ENCODE assay signal across 9 mouse cellular contexts in the genomic region with DNA sequence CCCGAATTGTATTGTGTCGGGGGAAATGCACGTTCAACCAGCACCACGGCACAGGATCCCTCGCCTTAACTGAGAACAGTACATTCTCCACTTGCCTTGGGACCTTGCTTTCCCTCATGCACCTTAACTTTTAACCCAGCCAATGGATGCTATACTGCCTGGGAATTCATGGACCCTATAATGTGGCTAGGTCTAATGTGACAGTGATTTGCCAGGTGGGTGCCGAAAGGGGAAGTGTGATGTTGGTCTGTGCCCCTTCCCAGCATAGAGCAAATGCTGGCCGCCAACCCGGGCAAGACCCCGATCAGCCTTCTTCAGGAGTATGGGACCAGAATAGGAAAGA. TPM values are rescaled to one million over a fixed set of nuclear protein-coding genes. Genes with fewer than 3 reads are reported as not detected.
A peak's percentile ranks its signal among the peaks of the same experiment; 100 is the strongest.
DNase-seq lines count a peak whose midpoint lies in the region; ATAC-seq and TF ChIP-seq lines count a peak whose summit lies in the region.
"Had no signal": no experiment of that assay in that cellular context is flagged by ENCODE, and none has a peak within 500 bp of the region (broad histone marks: within the 10 kb centered on the region; RNA-seq: fewer than 3 reads in every experiment).

No protein-coding gene starts in this region.

- peak overlapping the region; percentile 95 for H3K4me3 ChIP-seq in erythroblast, embryonic 14.5 days (replicated peaks)
- peak overlapping the region; percentile 93 for H3K4me3 ChIP-seq in spleen, adult 2 months (ENCODE audit: extremely low read depth, insufficient read depth, insufficient read length)
- peak overlapping the region; percentile 77 for H3K4me3 ChIP-seq in liver, embryonic 11.5 days (ENCODE audit: low read depth, low read length)
- H3K4me3 ChIP-seq in stomach, embryonic 16.5 days (replicated peaks; ENCODE audit: low read length): peak overlapping the region; percentile 57

- peaks cover 15% of the 10 kb centered on the region for H3K27me3 ChIP-seq in erythroblast, embryonic 14.5 days (ENCODE audit: control insufficient read depth)
- no peaks in the 10 kb centered on the region for H3K27me3 ChIP-seq in spleen, adult 2 months (ENCODE audit: control insufficient read depth, insufficient read depth, low read length)
- H3K27me3 ChIP-seq in liver, embryonic 11.5 days (replicated peaks; ENCODE audit: control insufficient read depth, insufficient read depth, low read length): no peaks in the 10 kb centered on the region
- no peaks in the 10 kb centered on the region for H3K27me3 ChIP-seq in stomach, embryonic 16.5 days (ENCODE audit: control insufficient read depth, insufficient read depth, low read length)

- peaks cover 57% of the 10 kb centered on the region for H3K4me1 ChIP-seq in erythroblast, embryonic 14.5 days (ENCODE audit: control insufficient read depth)
- peaks cover 2% of the 10 kb centered on the region; the same call in 1 of the 2 replicates for H3K4me1 ChIP-seq in spleen, adult 2 months (ENCODE audit: control insufficient read depth, insufficient read depth, insufficient read length)
- H3K4me1 ChIP-seq in liver, embryonic 11.5 days (replicated peaks; ENCODE audit: control insufficient read depth, insufficient read depth, low read length): peaks cover 28% of the 10 kb centered on the region
- H3K4me1 ChIP-seq in stomach, embryonic 16.5 days (ENCODE audit: control insufficient read depth, insufficient read depth, low read length): peaks cover 28% of the 10 kb centered on the region

- peak overlapping the region; percentile 96 for H3K4me2 ChIP-seq in liver, embryonic 11.5 days
- peak overlapping the region; percentile 80 for H3K4me2 ChIP-seq in stomach, embryonic 16.5 days (ENCODE audit: low read depth, low read length)

- no peak; the same call in 1 of the 2 replicates for ATAC-seq in erythroblast, adult 5-6 weeks (replicated peaks; ENCODE audit: low FRiP score, poor library complexity, severe bottlenecking)
- ATAC-seq in liver, embryonic 11.5 days (replicated peaks; ENCODE audit: low FRiP score): no peak
- ATAC-seq in stomach, embryonic 16.5 days (ENCODE audit: insufficient read depth, low FRiP score): no peak

- 0% methylated on average over 9 of the region's 9 CpGs for WGBS in spleen, adult 2 months
- WGBS in liver, embryonic 11.5 days: 10% methylated on average over 9 of the region's 9 CpGs
- 12% methylated on average over 9 of the region's 9 CpGs for WGBS in stomach, embryonic 16.5 days

- TF ChIP-seq POLR2A in spleen, adult 2 months (IDR thresholded peaks at IDR 0.05; ENCODE audit: low read depth, low read length): no peak

- H3K27ac ChIP-seq in spleen, adult 2 months (ENCODE audit: insufficient read depth, low read length): peak overlapping the region; percentile 99
- peak overlapping the region; percentile 98 for H3K27ac ChIP-seq in liver, embryonic 11.5 days (ENCODE audit: low read depth, low read length)
- peak overlapping the region; percentile 98 for H3K27ac ChIP-seq in stomach, embryonic 16.5 days (ENCODE audit: low read length)

- peaks cover 35% of the 10 kb centered on the region for H3K36me3 ChIP-seq in erythroblast, embryonic 14.5 days (ENCODE audit: control insufficient read depth)
- H3K36me3 ChIP-seq in spleen, adult 2 months (ENCODE audit: control insufficient read depth, insufficient read depth, low read length): peaks cover 7% of the 10 kb centered on the region; the same call in 1 of the 2 replicates
- H3K36me3 ChIP-seq in liver, embryonic 11.5 days (ENCODE audit: control insufficient read depth, insufficient read depth, low read length): peaks cover 10% of the 10 kb centered on the region; the same call in 1 of the 2 replicates
- peaks cover 8% of the 10 kb centered on the region; the same call in 1 of the 2 replicates for H3K36me3 ChIP-seq in stomach, embryonic 16.5 days (ENCODE audit: control insufficient read depth, insufficient read depth, low read length)

- TF ChIP-seq CTCF in spleen, adult 2 months (IDR thresholded peaks at IDR 0.05; ENCODE audit: extremely low read depth, insufficient read depth, insufficient read length, insufficient replicate concordance): no peak

- H3K9ac ChIP-seq in liver, embryonic 11.5 days (ENCODE audit: low read depth, low read length): peak overlapping the region; percentile 94
- peak overlapping the region; percentile 79 for H3K9ac ChIP-seq in stomach, embryonic 16.5 days (ENCODE audit: low read length)

- DNase-seq in spleen, adult 2 months (ENCODE audit: low read depth in 1 of 2, low spot score in 2 of 2): no peak
- DNase-seq in spleen, postnatal 10 days (ENCODE audit: low spot score in 2 of 2): no peak
- no peak for DNase-seq in liver, embryonic 11.5 days (ENCODE audit: low spot score)
- DNase-seq in thymus, adult 18-20 months: no peak
- no peak for DNase-seq in thymus, postnatal 10 days (ENCODE audit: low spot score in 2 of 2)

- H3K9me3 ChIP-seq in erythroblast, embryonic 14.5 days (ENCODE audit: control insufficient read depth, low read length): no peaks in the 10 kb centered on the region
- H3K9me3 ChIP-seq in liver, embryonic 11.5 days (ENCODE audit: control insufficient read depth, low read length): no peaks in the 10 kb centered on the region
- H3K9me3 ChIP-seq in stomach, embryonic 16.5 days (replicated peaks; ENCODE audit: control insufficient read depth, low read length): no peaks in the 10 kb centered on the region

RNA-seq across cellular contexts. Expression of a gene that starts 0.8 kb away (rescaled TPM):
- 11.9 and 12.1 TPM in 2 replicates for polyA plus RNA-seq in erythroblast, embryonic 14.5 days (2012)
- 3.5 and 7.3 TPM in 2 replicates for total RNA-seq in erythroblast, adult 5-6 weeks (2015; ENCODE audit: low replicate concordance)
- total RNA-seq in erythroblast, adult 5-6 weeks (2017; ENCODE audit: low replicate concordance): 9.6 and 13.5 TPM in 2 replicates
- polyA plus RNA-seq in spleen, adult 2 months (2012; rRNA removed): 53.9 and 58.4 TPM in 2 replicates
- 96.7 and 105 TPM in 2 replicates for polyA plus RNA-seq in liver, embryonic 11.5 days (2014; fragmentation: Nextera tagmentation; extraction: Ambion mirVana)
- 84.0 and 87.0 TPM in 2 replicates for polyA plus RNA-seq in stomach, embryonic 16.5 days (2015; fragmentation: Nextera tagmentation; extraction: Ambion mirVana)

RNA-seq across cellular contexts. Expression of a gene that starts 2.0 kb away (rescaled TPM):
- polyA plus RNA-seq in erythroblast, embryonic 14.5 days (2012): 0.01 TPM in 2 replicates
- total RNA-seq in erythroblast, adult 5-6 weeks (2015; ENCODE audit: low replicate concordance): not detected in 2 replicates
- 0.34 and 1.1 TPM in 2 replicates for total RNA-seq in erythroblast, adult 5-6 weeks (2017; ENCODE audit: low replicate concordance)
- 2.1 TPM in 2 replicates for polyA plus RNA-seq in spleen, adult 2 months (2012; rRNA removed)
- 7.7 and 7.9 TPM in 2 replicates for polyA plus RNA-seq in liver, embryonic 11.5 days (2014; fragmentation: Nextera tagmentation; extraction: Ambion mirVana)
- polyA plus RNA-seq in stomach, embryonic 16.5 days (2015; fragmentation: Nextera tagmentation; extraction: Ambion mirVana): 14.3 and 15.1 TPM in 2 replicates

RNA-seq across cellular contexts. Expression of a gene that starts 5.9 kb away (rescaled TPM):
- polyA plus RNA-seq in erythroblast, embryonic 14.5 days (2012): 0.16 and 0.17 TPM in 2 replicates
- total RNA-seq in erythroblast, adult 5-6 weeks (2015; ENCODE audit: low replicate concordance): 4.6 TPM in 1 of 2 replicates, not detected in the other
- total RNA-seq in erythroblast, adult 5-6 weeks (2017; ENCODE audit: low replicate concordance): 5.9 TPM in 1 of 2 replicates, not detected in the other
- polyA plus RNA-seq in spleen, adult 2 months (2012; rRNA removed): 6.7 and 8.1 TPM in 2 replicates
- polyA plus RNA-seq in liver, embryonic 11.5 days (2014; fragmentation: Nextera tagmentation; extraction: Ambion mirVana): 0.86 and 1.2 TPM in 2 replicates
- 2.0 and 3.6 TPM in 2 replicates for polyA plus RNA-seq in stomach, embryonic 16.5 days (2015; fragmentation: Nextera tagmentation; extraction: Ambion mirVana)

RNA-seq across cellular contexts. Expression of a gene that starts 15.3 kb away (rescaled TPM):
- not detected in 2 replicates for polyA plus RNA-seq in erythroblast, embryonic 14.5 days (2012)
- not detected in 2 replicates for total RNA-seq in erythroblast, adult 5-6 weeks (2015; ENCODE audit: low replicate concordance)
- not detected in 2 replicates for total RNA-seq in erythroblast, adult 5-6 weeks (2017; ENCODE audit: low replicate concordance)
- not detected in 2 replicates for polyA plus RNA-seq in spleen, adult 2 months (2012; rRNA removed)
- polyA plus RNA-seq in liver, embryonic 11.5 days (2014; fragmentation: Nextera tagmentation; extraction: Ambion mirVana): not detected in 2 replicates
- polyA plus RNA-seq in stomach, embryonic 16.5 days (2015; fragmentation: Nextera tagmentation; extraction: Ambion mirVana): not detected in 2 replicates
- polyA plus RNA-seq: large intestine, adult 2 months had no signal

RNA-seq across cellular contexts. Expression of a gene that starts 48.5 kb away (rescaled TPM):
- polyA plus RNA-seq in erythroblast, embryonic 14.5 days (2012): 31.3 and 62.4 TPM in 2 replicates
- 252 and 321 TPM in 2 replicates for total RNA-seq in erythroblast, adult 5-6 weeks (2015; ENCODE audit: low replicate concordance)
- 85.4 and 91.0 TPM in 2 replicates for total RNA-seq in erythroblast, adult 5-6 weeks (2017; ENCODE audit: low replicate concordance)
- 378 and 426 TPM in 2 replicates for polyA plus RNA-seq in spleen, adult 2 months (2012; rRNA removed)
- 187 and 220 TPM in 2 replicates for polyA plus RNA-seq in liver, embryonic 11.5 days (2014; fragmentation: Nextera tagmentation; extraction: Ambion mirVana)
- 166 TPM in 2 replicates for polyA plus RNA-seq in stomach, embryonic 16.5 days (2015; fragmentation: Nextera tagmentation; extraction: Ambion mirVana)
